Mouse (Mus musculus): Measurements from ENCODE around the gene 1500011B03Rik. TPM values are rescaled to one million over a fixed set of nuclear protein-coding genes. Genes with fewer than 3 reads are reported as not detected.

1500011B03Rik gene
- total and polyA plus RNA-seq, 3 experiments: 47.7 to 75.2 TPM; not detected in 1

DNA sequence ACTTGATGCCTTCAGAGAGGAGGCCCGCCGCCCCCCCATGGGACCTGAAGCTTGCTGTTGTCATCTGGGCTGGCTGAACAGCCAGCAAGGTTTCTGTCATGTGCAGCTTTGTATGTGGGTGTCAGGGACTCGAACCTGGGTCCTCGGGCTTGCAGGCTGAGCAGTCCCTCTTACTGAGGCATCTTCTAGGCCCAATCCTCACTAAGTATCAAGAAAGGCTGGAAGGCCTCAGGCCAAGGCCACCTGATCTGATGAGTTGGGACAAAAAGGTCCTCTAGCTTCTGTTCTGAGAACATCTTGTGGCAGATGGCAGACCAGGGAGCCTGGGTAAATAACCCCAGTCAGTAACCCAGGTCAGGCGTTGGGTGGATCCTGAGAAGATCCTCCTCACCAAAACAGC is 13.4 kb downstream of the 1500011B03Rik start:
- Histone ChIP-seq H3K27me3 (ENCODE audit: control insufficient read depth in 1 of 2, insufficient read depth in 2 of 2, low read length in 2 of 2) (no peaks in the 10 kb centered on the region), H3K4me3 (ENCODE audit: control insufficient read depth in 1 of 2, insufficient read depth in 1 of 2, low read depth in 2 of 2, low read length in 2 of 2) (no peak overlapping the region), H3K9me3 (replicated peaks; ENCODE audit: insufficient read depth, low read length) (no peaks in the 10 kb centered on the region), H3K4me1 (ENCODE audit: control insufficient read depth in 1 of 2, insufficient read depth in 2 of 2, low read length in 2 of 2) (peaks cover 0 to 5% of the 10 kb centered on the region in 2 experiments; a peak in 1 of 4 replicates), H3K9ac (ENCODE audit: control insufficient read depth, low read depth, low read length, poor library complexity, severe bottlenecking) (no peak overlapping the region), H3K27ac (ENCODE audit: control insufficient read depth, low read depth, low read length) (no peak overlapping the region), H3K79me2 (ENCODE audit: control insufficient read depth, insufficient read depth, low read length, poor library complexity) (peaks cover 13% of the 10 kb centered on the region), H3K36me3 (ENCODE audit: control insufficient read depth in 1 of 2, insufficient read depth in 2 of 2, low read length in 2 of 2) (peaks cover 0 to 2% of the 10 kb centered on the region in 2 experiments; a peak in 2 of 4 replicates)
- TF ChIP-seq TAL1 (IDR thresholded peaks at IDR 0.05; ENCODE audit: low read length): no peak
- TF ChIP-seq TBP (IDR thresholded peaks at IDR 0.05; ENCODE audit: low read depth, low read length): no peak
- no peak for TF ChIP-seq CHD1 (IDR thresholded peaks at IDR 0.05; ENCODE audit: low read depth, low read length)
- no peak for TF ChIP-seq MAX (IDR thresholded peaks at IDR 0.05; ENCODE audit: low read length)
- TF ChIP-seq HCFC1 (IDR thresholded peaks at IDR 0.05; ENCODE audit: low read depth, low read length): no peak
- no peak for TF ChIP-seq ZKSCAN1 (IDR thresholded peaks at IDR 0.05; ENCODE audit: low read depth, low read length)
- TF ChIP-seq POLR2AphosphoS5 (IDR thresholded peaks at IDR 0.05; ENCODE audit: borderline replicate concordance, low read depth, low read length): no peak
- TF ChIP-seq USF2 (IDR thresholded peaks at IDR 0.05; ENCODE audit: borderline replicate concordance in 1 of 2, insufficient read depth in 1 of 2, low read depth in 1 of 2, low read length in 2 of 2): no peak
- TF ChIP-seq MEF2A (IDR thresholded peaks at IDR 0.05; ENCODE audit: extremely low read depth, insufficient replicate concordance, low read depth, low read length, poor library complexity, severe bottlenecking): no peak
- DNase-seq (ENCODE audit: low read depth, low spot score): no peak

DNA sequence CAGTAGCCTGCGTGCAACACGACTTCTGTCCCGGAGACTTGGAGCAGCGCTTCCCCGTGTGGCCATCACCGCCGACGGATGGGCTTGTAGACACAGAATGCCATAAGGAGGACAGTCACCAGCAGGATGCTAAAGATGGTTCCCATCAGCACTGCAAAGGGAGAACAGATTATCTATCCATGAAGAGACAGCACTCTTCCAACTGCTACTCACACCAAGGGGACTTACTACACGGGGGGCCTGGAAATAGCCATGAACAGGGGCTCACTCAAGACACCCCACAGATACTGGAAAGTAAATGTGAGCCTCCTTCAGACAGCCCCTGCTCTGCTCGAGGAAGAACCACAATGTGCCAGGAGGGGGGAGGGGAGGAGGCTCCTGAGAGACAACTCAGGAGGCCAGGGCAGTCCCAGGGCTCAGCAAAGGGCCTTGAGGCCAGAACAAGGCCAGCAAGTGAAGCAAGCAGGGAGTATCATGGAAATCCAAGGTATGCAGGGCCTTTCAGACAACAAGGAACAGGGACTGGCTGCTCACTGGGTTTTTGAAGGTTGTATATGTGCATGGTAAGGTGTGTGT is 14.0 kb downstream of the 1500011B03Rik start:
- DNase-seq (ENCODE audit: low read depth, low spot score): no peak
- no peaks in the 10 kb centered on the region for H3K9me3 ChIP-seq (replicated peaks; ENCODE audit: insufficient read depth, low read length)
- peaks cover 0 to 5% of the 10 kb centered on the region in 2 experiments; a peak in 2 of 4 replicates for H3K36me3 ChIP-seq (ENCODE audit: control insufficient read depth in 1 of 2, insufficient read depth in 2 of 2, low read length in 2 of 2)
- TF ChIP-seq KAT2A (conservative IDR thresholded peaks at IDR 0.05; ENCODE audit: low read depth, low read length) (no peak), BHLHE40 (IDR thresholded peaks at IDR 0.05; ENCODE audit: borderline replicate concordance, low read depth, low read length) (no peak), E2F4 (IDR thresholded peaks at IDR 0.05; ENCODE audit: borderline replicate concordance, low read depth, low read length) (no peak), POLR2A (IDR thresholded peaks at IDR 0.05; ENCODE audit: control insufficient read depth in 1 of 2, insufficient read depth in 1 of 2, low read depth in 1 of 2, low read length in 2 of 2, poor library complexity in 1 of 2) (no peak), HCFC1 (IDR thresholded peaks at IDR 0.05; ENCODE audit: low read depth, low read length) (no peak), MYC (IDR thresholded peaks at IDR 0.05; ENCODE audit: low read depth, low read length) (no peak), UBTF (IDR thresholded peaks at IDR 0.05; ENCODE audit: borderline replicate concordance, insufficient read depth, low read depth, low read length) (no peak), ZC3H11A (IDR thresholded peaks at IDR 0.05; ENCODE audit: low read depth, low read length) (no peak), MYB (IDR thresholded peaks at IDR 0.05; ENCODE audit: low read depth, low read length) (no peak)
- H3K4me1 ChIP-seq (ENCODE audit: control insufficient read depth in 1 of 2, insufficient read depth in 2 of 2, low read length in 2 of 2): peaks cover 0 to 5% of the 10 kb centered on the region in 2 experiments; a peak in 1 of 4 replicates
- no peak overlapping the region for H3K9ac ChIP-seq (ENCODE audit: control insufficient read depth, low read depth, low read length, poor library complexity, severe bottlenecking)
- H3K27me3 ChIP-seq (ENCODE audit: control insufficient read depth in 1 of 2, insufficient read depth in 2 of 2, low read length in 2 of 2): no peaks in the 10 kb centered on the region
- H3K79me2 ChIP-seq (ENCODE audit: control insufficient read depth, insufficient read depth, low read length, poor library complexity): peaks cover 13% of the 10 kb centered on the region
- H3K4me3 ChIP-seq (ENCODE audit: control insufficient read depth in 1 of 2, insufficient read depth in 1 of 2, low read depth in 2 of 2, low read length in 2 of 2): no peak overlapping the region
- H3K27ac ChIP-seq (ENCODE audit: control insufficient read depth, low read depth, low read length): no peak overlapping the region

All from MEL (cell line).